Mouse (Mus musculus) E14TG2a.4 (cell line): ENCODE results near the gene Timm10.

Experiments used
- CTCF ChIP-seq: conservative IDR thresholded peaks from 2 replicates; pipeline ENCODE4 v1.5.1; 2014; ENCODE audit warnings: low read length
- POU5F1 ChIP-seq: IDR thresholded peaks from 2 replicates; pipeline ENCODE4 v1.6.1; 2014; ENCODE audit warnings: low read length, borderline replicate concordance

- TF ChIP-seq CTCF (no peak), POU5F1 (no peak)
Observed at GRCm38 (mm10) chr2:84792516-84792915, 34.3 kb upstream of the Timm10 start.
